Mouse (Mus musculus) forebrain, embryonic 16.5 days (tissue): ENCODE data around the gene Lrrc36. TPM values are rescaled to one million over a fixed set of nuclear protein-coding genes. Genes with fewer than 3 reads are reported as not detected.
A peak's percentile ranks its signal among the peaks of the same experiment; 100 is the strongest.

Experiments used
- ATAC-seq: fragments of 200-750 bp; cut with Nextera tagmentation; 2 replicates; pipeline ENCODE4 v1.8.0; 2017; ENCODE audit warnings: mild to moderate bottlenecking, moderate library complexity
- H3K27ac ChIP-seq: fragments of 300-500 bp; sonication (generic); 2 replicates; pipeline ENCODE4 v1.5.1; 2014; ENCODE audit warnings: low read length, control low read depth
- H3K27me3 ChIP-seq: fragments of 300-500 bp; sonication (generic); replicated peaks from 2 replicates; pipeline ENCODE4 v1.6.1; 2014; ENCODE audit warnings: low read length; ENCODE audit not compliant: control insufficient read depth, insufficient read depth
- H3K36me3 ChIP-seq: fragments of 300-500 bp; sonication (generic); 2 replicates; pipeline ENCODE4 v1.6.1; 2014; ENCODE audit not compliant: control insufficient read depth, insufficient read depth
- H3K4me1 ChIP-seq: fragments of 300-500 bp; sonication (generic); replicated peaks from 2 replicates; pipeline ENCODE4 v1.6.1; 2014; ENCODE audit warnings: low read length; ENCODE audit not compliant: control insufficient read depth, insufficient read depth
- H3K4me2 ChIP-seq: fragments of 300-500 bp; sonication (generic); 2 replicates; pipeline ENCODE4 v1.6.1; 2014; ENCODE audit warnings: mild to moderate bottlenecking, low read length, control low read depth
- H3K4me3 ChIP-seq: fragments of 300-500 bp; sonication (generic); replicated peaks from 2 replicates; pipeline ENCODE4 v1.5.1; 2014; ENCODE audit warnings: mild to moderate bottlenecking, low read length, control low read depth
- H3K9ac ChIP-seq: fragments of 300-500 bp; sonication (generic); replicated peaks from 2 replicates; pipeline ENCODE4 v1.6.1; 2014; ENCODE audit warnings: low read depth, low read length, control low read depth
- H3K9me3 ChIP-seq: fragments of 300-500 bp; sonication (generic); 2 replicates; pipeline ENCODE4 v1.6.1; 2016; ENCODE audit warnings: low read length; ENCODE audit not compliant: control insufficient read depth
- WGBS: fragments of 180-500 bp; shearing (Covaris S2); extraction: QIAGEN DNeasy Blood & Tissue Kit; methylation state at CpG from one replicate; pipeline ENCODE4 v1.1.7; 2014; 5-methylcytosine and 5-hydroxymethylcytosine counted together
- polyA plus RNA-seq: library from polyadenylated mRNA; unstranded; fragments of >200 nt; fragmentation: Nextera tagmentation; extraction: Ambion mirVana; gene quantifications from 2 replicates; pipeline ENCODE4 v1.2.1, GENCODE M21; 2015

Gene Lrrc36
- polyA plus RNA-seq, 1 experiment from 2014 or later = 0.37 TPM

- H3K36me3 ChIP-seq = no peaks in the 10 kb centered on the region
- peaks cover 9% of the 10 kb centered on the region for H3K4me1 ChIP-seq
- H3K27ac ChIP-seq = no peak overlapping the region
- no peaks in the 10 kb centered on the region for H3K9me3 ChIP-seq
- no peak overlapping the region for H3K4me2 ChIP-seq
- H3K4me3 ChIP-seq = no peak overlapping the region
- no peaks in the 10 kb centered on the region for H3K27me3 ChIP-seq
- 83% methylated on average over 5 of the region's 5 CpGs for WGBS
- no peak for ATAC-seq
- H3K9ac ChIP-seq = no peak overlapping the region
Observed at GRCm38 (mm10) chr8:105453296-105453695, 39.9 kb downstream of the Lrrc36 start.

DNA sequence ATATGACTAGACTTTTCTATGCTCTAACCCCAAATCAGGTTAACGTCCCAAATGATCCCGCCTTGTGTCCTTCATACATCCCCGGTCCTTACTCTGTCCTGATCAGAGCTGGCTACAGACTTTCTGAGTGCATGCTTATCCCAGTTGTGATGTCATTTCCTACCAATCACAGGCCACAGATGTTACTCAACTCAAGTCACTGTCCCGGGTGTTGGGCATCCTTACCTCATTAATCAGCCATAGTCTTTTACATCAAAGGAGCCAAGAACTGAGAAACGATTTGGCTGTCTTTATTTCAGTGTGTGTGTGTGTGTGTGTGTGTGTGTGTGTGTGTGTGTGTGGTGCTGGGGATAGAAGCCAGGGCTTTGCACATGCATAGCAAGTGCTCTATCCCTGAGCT, 40.7 kb downstream of the Lrrc36 start:
- Histone ChIP-seq H3K4me3 (no peak overlapping the region), H3K27me3 (no peaks in the 10 kb centered on the region), H3K9me3 (no peaks in the 10 kb centered on the region), H3K4me1 (peaks cover 9% of the 10 kb centered on the region), H3K27ac (no peak overlapping the region), H3K4me2 (no peak overlapping the region), H3K36me3 (no peaks in the 10 kb centered on the region), H3K9ac (no peak overlapping the region)
- no peak for ATAC-seq
- 61% methylated on average over 5 of the region's 5 CpGs for WGBS

DNA sequence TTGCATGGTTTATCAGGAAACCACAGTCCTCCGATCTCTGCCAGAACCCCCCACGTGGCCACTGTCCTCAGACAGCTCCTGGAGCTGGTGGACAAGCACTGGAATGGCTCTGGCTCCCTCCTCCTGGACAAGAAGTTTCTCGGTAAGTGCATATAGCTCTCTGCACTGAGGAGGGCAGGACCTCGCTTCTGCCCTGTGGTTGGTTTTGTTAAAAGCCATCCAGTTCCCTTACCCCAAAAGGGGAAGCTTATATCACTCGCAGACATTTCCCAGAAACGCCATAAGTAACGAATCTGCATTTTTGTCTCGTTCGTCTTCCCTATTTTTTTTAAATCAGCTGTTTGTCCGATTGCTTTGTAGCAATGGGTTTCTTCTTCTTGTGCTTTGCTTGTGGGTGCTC, 41.8 kb downstream of the Lrrc36 start:
- H3K4me1 ChIP-seq = peaks cover 9% of the 10 kb centered on the region
- 67% methylated on average over 10 of the region's 10 CpGs for WGBS
- H3K27ac ChIP-seq = no peak overlapping the region
- ATAC-seq = no peak
- H3K36me3 ChIP-seq = no peaks in the 10 kb centered on the region
- H3K9me3 ChIP-seq = no peaks in the 10 kb centered on the region
- H3K4me3 ChIP-seq = no peak overlapping the region
- no peak overlapping the region for H3K4me2 ChIP-seq
- no peaks in the 10 kb centered on the region for H3K27me3 ChIP-seq
- H3K9ac ChIP-seq = no peak overlapping the region

DNA sequence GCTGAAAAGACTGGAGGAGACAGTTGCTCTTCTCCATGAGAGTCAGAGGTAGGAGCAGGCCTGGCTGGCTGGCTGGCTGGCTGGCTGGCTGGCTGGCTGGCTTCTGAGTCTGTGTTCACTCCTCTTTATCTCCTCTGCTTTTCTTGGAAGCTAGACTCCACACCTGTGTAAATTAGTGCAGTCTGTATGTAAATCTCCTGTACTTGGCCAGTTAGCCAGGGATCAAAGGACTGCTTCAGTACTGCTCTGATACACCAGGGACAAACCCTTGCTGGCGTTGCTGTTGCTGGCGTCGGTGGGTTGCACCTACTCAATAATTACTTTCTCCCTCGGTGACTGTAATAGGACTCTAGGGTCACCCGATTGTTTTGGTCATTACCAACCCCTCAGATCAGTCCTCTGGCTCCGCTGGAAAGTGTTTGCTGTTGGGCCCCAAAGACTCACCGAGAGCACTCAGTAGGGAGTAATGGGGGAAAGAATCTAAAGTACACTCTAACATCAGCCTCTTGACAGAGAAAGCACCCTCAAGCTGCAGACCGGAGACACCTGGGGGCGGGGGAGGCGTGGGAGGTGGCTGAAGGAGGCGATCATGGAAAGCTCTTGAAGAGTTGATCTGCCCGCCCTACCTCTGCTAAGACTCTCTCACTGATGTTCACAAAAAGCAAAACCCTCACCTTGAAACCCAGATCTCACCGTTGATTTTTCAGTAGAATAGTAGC, 47.9 kb downstream of the Lrrc36 start:
- no peak for ATAC-seq
- Histone ChIP-seq H3K9me3 (no peaks in the 10 kb centered on the region), H3K4me1 (peaks cover 1% of the 10 kb centered on the region; the same call in 1 of the 2 replicates), H3K27me3 (no peaks in the 10 kb centered on the region), H3K27ac (no peak overlapping the region), H3K9ac (no peak overlapping the region), H3K36me3 (no peaks in the 10 kb centered on the region), H3K4me3 (no peak overlapping the region), H3K4me2 (no peak overlapping the region)
- WGBS = 76% methylated on average over 13 of the region's 13 CpGs

- H3K27ac ChIP-seq = no peak overlapping the region
- ATAC-seq = no peak
- H3K36me3 ChIP-seq = no peaks in the 10 kb centered on the region
- H3K4me2 ChIP-seq = no peak overlapping the region
- H3K27me3 ChIP-seq = no peaks in the 10 kb centered on the region
- H3K9ac ChIP-seq = no peak overlapping the region
- no peaks in the 10 kb centered on the region for H3K9me3 ChIP-seq
- WGBS = 74% methylated on average over 7 of the region's 7 CpGs
- H3K4me1 ChIP-seq = peaks cover 22% of the 10 kb centered on the region
- no peak overlapping the region for H3K4me3 ChIP-seq
Observed at GRCm38 (mm10) chr8:105464595-105464994, 51.2 kb downstream of the Lrrc36 start.

DNA sequence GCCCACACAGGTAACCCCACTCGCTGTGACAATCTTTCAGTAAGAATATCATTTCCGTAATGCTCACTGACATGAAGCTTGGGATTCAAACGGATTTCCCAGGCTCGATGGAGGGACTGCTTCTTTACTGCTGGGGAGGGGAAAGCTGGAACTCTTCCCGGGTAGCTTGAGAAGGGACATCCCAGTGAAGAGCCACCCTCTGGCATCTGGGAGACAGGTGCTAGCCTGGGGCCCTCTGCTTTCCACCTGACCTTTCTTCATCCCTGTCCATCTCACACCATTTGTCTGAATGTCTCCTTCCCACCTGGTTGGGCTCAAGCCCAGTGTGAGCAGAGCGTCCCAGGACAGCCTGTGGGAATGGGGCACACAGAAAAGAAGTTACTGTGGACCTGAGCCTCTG, 52.9 kb downstream of the Lrrc36 start:
- no peak overlapping the region for H3K9ac ChIP-seq
- 80% methylated on average over 6 of the region's 6 CpGs for WGBS
- no peaks in the 10 kb centered on the region for H3K36me3 ChIP-seq
- H3K9me3 ChIP-seq = no peaks in the 10 kb centered on the region
- H3K4me2 ChIP-seq = no peak overlapping the region
- H3K4me3 ChIP-seq = no peak overlapping the region
- ATAC-seq = no peak
- H3K27ac ChIP-seq = no peak overlapping the region
- H3K4me1 ChIP-seq = peaks cover 36% of the 10 kb centered on the region
- H3K27me3 ChIP-seq = no peaks in the 10 kb centered on the region

DNA sequence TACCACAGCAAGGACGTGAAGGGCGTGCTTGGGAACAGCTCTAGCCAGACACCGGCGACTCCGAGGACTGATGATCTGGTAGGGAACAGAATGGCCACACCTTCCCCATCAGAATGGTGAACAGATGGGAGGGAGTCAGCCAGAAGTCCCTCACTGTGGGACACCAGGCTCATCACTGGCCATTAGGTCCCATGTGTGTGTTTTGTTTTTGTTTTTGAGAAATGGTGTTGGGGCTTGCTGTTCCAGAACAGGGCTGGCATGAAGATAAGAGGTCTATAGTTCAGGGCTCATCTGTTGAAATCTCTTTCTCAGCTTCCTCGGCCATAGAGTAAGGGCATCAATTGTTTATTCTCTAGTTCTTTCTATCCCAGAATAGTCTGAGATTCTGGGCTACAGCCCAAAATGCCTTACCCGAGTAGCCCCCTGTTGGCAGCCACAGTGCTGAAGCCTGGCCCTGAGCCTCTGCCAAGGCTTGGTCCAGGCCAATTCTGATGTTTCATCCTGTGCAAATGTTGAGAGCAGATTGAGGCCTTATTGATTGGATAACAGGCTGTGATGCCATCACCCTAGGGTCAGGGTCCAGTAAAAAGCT, 53.4 kb downstream of the Lrrc36 start:
- Histone ChIP-seq H3K4me2 (no peak overlapping the region), H3K27me3 (no peaks in the 10 kb centered on the region), H3K4me1 (peaks cover 40% of the 10 kb centered on the region), H3K27ac (peak overlapping the region; percentile 29; the same call in 1 of the 2 replicates), H3K4me3 (no peak overlapping the region), H3K36me3 (no peaks in the 10 kb centered on the region), H3K9me3 (no peaks in the 10 kb centered on the region), H3K9ac (no peak overlapping the region)
- WGBS = 58% methylated on average over 7 of the region's 7 CpGs
- peak; percentile 9; the same call in 1 of the 2 replicates for ATAC-seq

- Histone ChIP-seq H3K4me1 (peaks cover 40% of the 10 kb centered on the region), H3K4me3 (no peak overlapping the region), H3K9ac (no peak overlapping the region), H3K4me2 (no peak overlapping the region), H3K27ac (peak overlapping the region; percentile 29; the same call in 1 of the 2 replicates), H3K27me3 (no peaks in the 10 kb centered on the region), H3K9me3 (no peaks in the 10 kb centered on the region), H3K36me3 (no peaks in the 10 kb centered on the region)
- 94% methylated on average over 10 of the region's 10 CpGs for WGBS
- ATAC-seq = no peak
Observed at GRCm38 (mm10) chr8:105467396-105467985, 54.1 kb downstream of the Lrrc36 start.

DNA sequence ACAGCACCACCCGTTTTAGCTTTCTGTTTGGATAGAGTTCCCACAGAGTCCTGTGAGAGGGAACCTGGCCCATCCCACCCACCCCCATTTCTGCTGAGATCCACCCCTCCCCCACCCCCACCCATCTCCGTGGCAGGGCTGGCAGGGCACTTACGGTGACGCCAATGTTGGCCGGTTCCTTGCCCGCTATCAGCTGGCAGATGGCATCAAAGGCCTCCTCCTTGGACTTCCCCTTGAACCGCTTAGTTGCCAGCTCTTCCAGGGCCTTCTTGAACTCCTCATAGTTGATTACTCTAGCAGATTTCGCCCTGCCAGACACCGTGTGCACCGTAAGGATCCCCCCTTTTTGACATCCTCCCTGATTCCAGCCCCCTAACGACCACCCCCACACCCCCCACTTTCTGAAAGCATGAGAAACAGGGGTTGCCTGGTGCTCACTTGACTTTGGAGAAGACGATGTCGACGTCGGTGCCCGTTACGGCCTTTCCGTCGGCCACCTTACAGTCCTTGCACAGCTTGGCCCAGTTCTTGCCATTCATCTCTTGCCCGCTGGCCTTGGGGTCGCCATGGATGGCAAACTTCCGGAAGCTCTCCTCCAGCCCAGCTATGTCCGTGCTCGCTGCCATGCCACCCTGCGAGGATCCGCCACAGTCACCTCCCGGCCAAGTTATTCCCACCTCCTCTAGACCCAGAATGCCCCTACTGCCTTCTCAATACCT, 54.8 kb downstream of the Lrrc36 start:
- Histone ChIP-seq H3K4me1 (peaks cover 40% of the 10 kb centered on the region), H3K27me3 (no peaks in the 10 kb centered on the region), H3K9ac (no peak overlapping the region), H3K27ac (no peak overlapping the region), H3K36me3 (no peaks in the 10 kb centered on the region), H3K9me3 (no peaks in the 10 kb centered on the region), H3K4me3 (no peak overlapping the region), H3K4me2 (no peak overlapping the region)
- no peak for ATAC-seq
- WGBS = 86% methylated on average over 27 of the region's 27 CpGs
